Mouse (Mus musculus) olfactory bulb, adult 2 months (tissue): Measurements from ENCODE around the gene Gemin7.

Source experiments
- CTCF ChIP-seq: fragments of 200-500 bp; IDR thresholded peaks from 2 replicates; pipeline ENCODE4 v1.5.1; 2012; ENCODE audit warnings: low read depth, mild to moderate bottlenecking, low read length, moderate library complexity; ENCODE audit not compliant: insufficient read depth
- POLR2A ChIP-seq: fragments of 200-500 bp; IDR thresholded peaks from 2 replicates; pipeline ENCODE4 v1.6.1; 2012; ENCODE audit warnings: mild to moderate bottlenecking, low read depth, low read length, moderate library complexity; ENCODE audit not compliant: insufficient read depth

GRCm38 (mm10) chr7:19540771-19541566 lies 36.4 kb downstream of the Gemin7 start:
- no peak for TF ChIP-seq CTCF
- TF ChIP-seq POLR2A: no peak
